Mouse (Mus musculus): ENCODE measurements at regions not wholly inside any gene's neighbourhood (a gene's known extent, or its start where the extent isn't known, plus 50 kb on each side); places are given as distances from the start of the nearest gene placed in this dataset.
"Not testable (repeated sequence)": the region's sequence is repeated elsewhere in the genome, so short reads cannot be mapped to it uniquely, and the experiment has no call there.

- no peak for ATAC-seq
- 80% methylated on average over 8 of the region's 8 CpGs for WGBS
- H3K9ac ChIP-seq (replicated peaks), result no peak overlapping the region
- peaks cover 3% of the 10 kb centered on the region; the same call in 1 of the 2 replicates for H3K4me1 ChIP-seq (replicated peaks)
- no peaks in the 10 kb centered on the region for H3K9me3 ChIP-seq
- H3K4me2 ChIP-seq (replicated peaks), result no peak overlapping the region
- no peak overlapping the region for H3K27ac ChIP-seq
- no peaks in the 10 kb centered on the region for H3K36me3 ChIP-seq
- no peak overlapping the region for H3K4me3 ChIP-seq (replicated peaks)
- no peaks in the 10 kb centered on the region for H3K27me3 ChIP-seq
These were observed 123.6 kb downstream of the Tnfrsf21 start for GRCm38 (mm10) chr17:43139916-43140315.

- Histone ChIP-seq H3K36me3 (no peaks in the 10 kb centered on the region), H3K27me3 (no peaks in the 10 kb centered on the region), H3K9me3 (no peaks in the 10 kb centered on the region), H3K4me2 (replicated peaks) (no peak overlapping the region), H3K4me1 (replicated peaks) (0 out of 2 replicates have a peak, but pooled peaks cover 2% of the 10 kb centered on the region), H3K4me3 (replicated peaks) (no peak overlapping the region), H3K27ac (no peak overlapping the region), H3K9ac (replicated peaks) (no peak overlapping the region)
- no peak for ATAC-seq
- WGBS, result 91% methylated on average over 7 of the region's 7 CpGs
These were observed 125.4 kb downstream of the Tnfrsf21 start for GRCm38 (mm10) chr17:43141740-43142139.

- H3K4me3 ChIP-seq (replicated peaks), result no peak overlapping the region
- WGBS, result 62% methylated on average over 1 of the region's 1 CpGs
- H3K4me2 ChIP-seq (replicated peaks), result no peak overlapping the region
- H3K36me3 ChIP-seq, result no peaks in the 10 kb centered on the region
- no peak overlapping the region for H3K27ac ChIP-seq
- H3K9me3 ChIP-seq, result no peaks in the 10 kb centered on the region
- no peaks in the 10 kb centered on the region for H3K27me3 ChIP-seq
- no peak overlapping the region for H3K9ac ChIP-seq (replicated peaks)
- ATAC-seq, result no peak
- peaks cover 6% of the 10 kb centered on the region; the same call in 1 of the 2 replicates for H3K4me1 ChIP-seq (replicated peaks)
These were observed 124.4 kb upstream of the Adgrf1 start for GRCm38 (mm10) chr17:43145749-43146148.

GRCm38 (mm10) chr17:43147935-43148334 is 122.2 kb upstream of the Adgrf1 start:
- Histone ChIP-seq H3K27ac (no peak overlapping the region), H3K9ac (replicated peaks) (no peak overlapping the region), H3K4me1 (replicated peaks) (peaks cover 6% of the 10 kb centered on the region; the same call in 1 of the 2 replicates), H3K4me3 (replicated peaks) (no peak overlapping the region), H3K9me3 (no peaks in the 10 kb centered on the region), H3K36me3 (no peaks in the 10 kb centered on the region), H3K4me2 (replicated peaks) (no peak overlapping the region), H3K27me3 (no peaks in the 10 kb centered on the region)
- WGBS, result 7% methylated on average over 3 of the region's 3 CpGs
- no peak for ATAC-seq

- Histone ChIP-seq H3K4me1 (replicated peaks) (peaks cover 8% of the 10 kb centered on the region), H3K9me3 (no peaks in the 10 kb centered on the region), H3K9ac (replicated peaks) (no peak overlapping the region), H3K4me3 (replicated peaks) (no peak overlapping the region), H3K36me3 (no peaks in the 10 kb centered on the region), H3K4me2 (replicated peaks) (no peak overlapping the region), H3K27ac (no peak overlapping the region), H3K27me3 (no peaks in the 10 kb centered on the region)
- WGBS, result 86% methylated on average over 3 of the region's 3 CpGs
- no peak for ATAC-seq
These were observed 117.5 kb upstream of the Adgrf1 start for GRCm38 (mm10) chr17:43152620-43153019.

- H3K9me3 ChIP-seq; H3K36me3 ChIP-seq; H3K4me3 ChIP-seq (replicated peaks); H3K27ac ChIP-seq; H3K27me3 ChIP-seq; ATAC-seq; H3K9ac ChIP-seq (replicated peaks); H3K4me2 ChIP-seq (replicated peaks): not testable (repeated sequence)
- 92% methylated on average over 8 of the region's 8 CpGs for WGBS
- peaks cover 15% of the 10 kb centered on the region for H3K4me1 ChIP-seq (replicated peaks)
These were observed 114.9 kb upstream of the Adgrf1 start for GRCm38 (mm10) chr17:43155271-43155670.

- Histone ChIP-seq H3K4me2 (replicated peaks) (no peak overlapping the region), H3K9me3 (no peaks in the 10 kb centered on the region), H3K4me3 (replicated peaks) (no peak overlapping the region), H3K36me3 (no peaks in the 10 kb centered on the region), H3K27me3 (no peaks in the 10 kb centered on the region), H3K27ac (no peak overlapping the region), H3K4me1 (replicated peaks) (peaks cover 15% of the 10 kb centered on the region), H3K9ac (replicated peaks) (no peak overlapping the region)
- ATAC-seq, result no peak
- WGBS, result 87% methylated on average over 5 of the region's 5 CpGs
These were observed 114.0 kb upstream of the Adgrf1 start for GRCm38 (mm10) chr17:43156116-43156515.

- H3K9ac ChIP-seq (replicated peaks), result peak overlapping the region; percentile 37
- peaks cover 15% of the 10 kb centered on the region for H3K4me1 ChIP-seq (replicated peaks)
- no peaks in the 10 kb centered on the region for H3K27me3 ChIP-seq
- H3K4me3 ChIP-seq (replicated peaks), result peak overlapping the region; percentile 26
- H3K27ac ChIP-seq, result peak overlapping the region; percentile 83
- WGBS, result 28% methylated on average over 15 of the region's 15 CpGs
- H3K9me3 ChIP-seq, result no peaks in the 10 kb centered on the region
- peak; percentile 97 for ATAC-seq
- H3K4me2 ChIP-seq (replicated peaks), result peak overlapping the region; percentile 48
- no peaks in the 10 kb centered on the region for H3K36me3 ChIP-seq
These were observed 112.2 kb upstream of the Adgrf1 start for GRCm38 (mm10) chr17:43157781-43158501.

GRCm38 (mm10) chr17:43158741-43159140 is 111.4 kb upstream of the Adgrf1 start:
- H3K4me1 ChIP-seq (replicated peaks), result peaks cover 15% of the 10 kb centered on the region
- 34% methylated on average over 10 of the region's 10 CpGs for WGBS
- no peaks in the 10 kb centered on the region for H3K9me3 ChIP-seq
- peak; percentile 66 for ATAC-seq
- H3K27ac ChIP-seq, result peak overlapping the region; percentile 83
- H3K4me3 ChIP-seq (replicated peaks), result no peak overlapping the region
- no peaks in the 10 kb centered on the region for H3K27me3 ChIP-seq
- H3K36me3 ChIP-seq, result no peaks in the 10 kb centered on the region
- no peak overlapping the region for H3K9ac ChIP-seq (replicated peaks)
- H3K4me2 ChIP-seq (replicated peaks), result peak overlapping the region; percentile 48; the same call in 1 of the 2 replicates

GRCm38 (mm10) chr17:43161306-43161705 is 108.8 kb upstream of the Adgrf1 start:
- H3K4me3 ChIP-seq (replicated peaks); H3K4me2 ChIP-seq (replicated peaks); H3K9me3 ChIP-seq; H3K9ac ChIP-seq (replicated peaks); ATAC-seq; H3K27ac ChIP-seq; H3K36me3 ChIP-seq; H3K27me3 ChIP-seq: not testable (repeated sequence)
- WGBS, result 77% methylated on average over 10 of the region's 10 CpGs
- peaks cover 15% of the 10 kb centered on the region for H3K4me1 ChIP-seq (replicated peaks)

- ATAC-seq, result no peak
- Histone ChIP-seq H3K4me2 (replicated peaks) (no peak overlapping the region), H3K9ac (replicated peaks) (no peak overlapping the region), H3K27me3 (no peaks in the 10 kb centered on the region), H3K27ac (no peak overlapping the region), H3K9me3 (no peaks in the 10 kb centered on the region), H3K36me3 (no peaks in the 10 kb centered on the region), H3K4me1 (replicated peaks) (peaks cover 8% of the 10 kb centered on the region), H3K4me3 (replicated peaks) (no peak overlapping the region)
- WGBS, result 77% methylated on average over 4 of the region's 4 CpGs
These were observed 107.0 kb upstream of the Adgrf1 start for GRCm38 (mm10) chr17:43163126-43163525.

- no peaks in the 10 kb centered on the region for H3K4me1 ChIP-seq (replicated peaks)
- WGBS, result 73% methylated on average over 4 of the region's 4 CpGs
- H3K9me3 ChIP-seq, result no peaks in the 10 kb centered on the region
- no peaks in the 10 kb centered on the region for H3K36me3 ChIP-seq
- ATAC-seq, result no peak
- H3K27ac ChIP-seq, result no peak overlapping the region
- H3K9ac ChIP-seq (replicated peaks), result no peak overlapping the region
- H3K4me2 ChIP-seq (replicated peaks), result no peak overlapping the region
- H3K27me3 ChIP-seq, result no peaks in the 10 kb centered on the region
- no peak overlapping the region for H3K4me3 ChIP-seq (replicated peaks)
These were observed 104.0 kb upstream of the Adgrf1 start for GRCm38 (mm10) chr17:43166091-43166490.

- Histone ChIP-seq H3K9ac (replicated peaks) (no peak overlapping the region), H3K4me2 (replicated peaks) (no peak overlapping the region), H3K36me3 (no peaks in the 10 kb centered on the region), H3K9me3 (no peaks in the 10 kb centered on the region), H3K27ac (no peak overlapping the region), H3K27me3 (no peaks in the 10 kb centered on the region), H3K4me1 (replicated peaks) (no peaks in the 10 kb centered on the region), H3K4me3 (replicated peaks) (no peak overlapping the region)
- no peak for ATAC-seq
- WGBS, result 61% methylated on average over 1 of the region's 1 CpGs
These were observed 100.7 kb upstream of the Adgrf1 start for GRCm38 (mm10) chr17:43169435-43169834.

Data from midbrain, embryonic 13.5 days (tissue).